Mouse (Mus musculus) urinary bladder, postnatal 36 days (tissue): ENCODE measurements at regions not wholly inside any gene's neighbourhood (a gene's known extent, or its start where the extent isn't known, plus 50 kb on each side); places are given as distances from the start of the nearest gene placed in this dataset.

Experiments used
- DNase-seq, 2 experiments: peaks; one replicate each; pipeline ENCODE4 v3.0.0; 2022; ENCODE audit warnings: low spot score in 2 of 2, mixed read lengths in 1 of 2

GRCm38 (mm10) chr11:63287766-63288165, 159.0 kb downstream of the Pmp22 start:
- DNase-seq, result no peak

- DNase-seq, result no peak
Measured at GRCm38 (mm10) chr11:63290618-63291017, 161.8 kb downstream of the Pmp22 start.

GRCm38 (mm10) chr11:63293485-63293884, 164.7 kb downstream of the Pmp22 start:
- DNase-seq, result no peak

- no peak for DNase-seq
Measured at GRCm38 (mm10) chr11:63294476-63294875, 165.7 kb downstream of the Pmp22 start.

GRCm38 (mm10) chr11:63296476-63296875, 167.7 kb downstream of the Pmp22 start:
- DNase-seq, result no peak

GRCm38 (mm10) chr11:63299712-63300581, 171.2 kb downstream of the Pmp22 start:
- DNase-seq, result no peak

- DNase-seq, result no peak
Measured at GRCm38 (mm10) chr11:63325166-63325565, 196.4 kb downstream of the Pmp22 start.

GRCm38 (mm10) chr11:63326864-63327263, 198.1 kb downstream of the Pmp22 start:
- no peak for DNase-seq

- no peak for DNase-seq
Measured at GRCm38 (mm10) chr11:63337503-63337902, 208.7 kb downstream of the Pmp22 start.

GRCm38 (mm10) chr11:63338277-63338676, 209.5 kb downstream of the Pmp22 start:
- DNase-seq, result no peak

GRCm38 (mm10) chr11:63345653-63346052, 216.9 kb downstream of the Pmp22 start:
- no peak for DNase-seq

- DNase-seq, result no peak
Measured at GRCm38 (mm10) chr11:63350123-63350696, 221.4 kb downstream of the Pmp22 start.

- DNase-seq, result no peak
Measured at GRCm38 (mm10) chr11:63351999-63352398, 223.2 kb downstream of the Pmp22 start.

GRCm38 (mm10) chr11:63352990-63353389, 224.2 kb downstream of the Pmp22 start:
- no peak for DNase-seq

- DNase-seq, result no peak
Measured at GRCm38 (mm10) chr11:63353671-63354070, 224.9 kb downstream of the Pmp22 start.

- no peak for DNase-seq
Measured at GRCm38 (mm10) chr11:63357772-63358344, 229.1 kb downstream of the Pmp22 start.

- DNase-seq, result no peak
Measured at GRCm38 (mm10) chr11:63367756-63368265, 239.0 kb downstream of the Pmp22 start.

GRCm38 (mm10) chr11:63369475-63369874, 240.7 kb downstream of the Pmp22 start:
- DNase-seq, result no peak

- no peak for DNase-seq
Measured at GRCm38 (mm10) chr11:63376311-63376710, 247.5 kb downstream of the Pmp22 start.

- no peak for DNase-seq
Measured at GRCm38 (mm10) chr11:63376991-63377390, 248.2 kb downstream of the Pmp22 start.

GRCm38 (mm10) chr11:63388247-63388646, 259.5 kb downstream of the Pmp22 start:
- no peak for DNase-seq

- no peak for DNase-seq
Measured at GRCm38 (mm10) chr11:63391478-63391877, 262.7 kb downstream of the Pmp22 start.

GRCm38 (mm10) chr11:63392378-63392777, 263.6 kb downstream of the Pmp22 start:
- no peak for DNase-seq
